In genomic region chr8:46799212-46799611, GRCm38 (mm10) we compare ENCODE assay signal across 25 mouse cellular contexts. TPM values are rescaled to one million over a fixed set of nuclear protein-coding genes. Genes with fewer than 3 reads are reported as not detected.
DNase-seq lines count a peak whose midpoint lies in the region; ATAC-seq and TF ChIP-seq lines count a peak whose summit lies in the region.
"Had no signal": no experiment of that assay in that cellular context is flagged by ENCODE, and none has a peak within 500 bp of the region (broad histone marks: within the 10 kb centered on the region; RNA-seq: fewer than 3 reads in every experiment).

No protein-coding gene starts in this region.

- ATAC-seq in CD4-positive, CD25-positive, alpha-beta regulatory T cell, adult 4 months, result peak; percentile 45
- ATAC-seq in intestine, postnatal 0 days, result peak; percentile 42; the same call in 1 of the 2 replicates
- ATAC-seq in stomach, embryonic 16.5 days (ENCODE audit: insufficient read depth, low FRiP score), result no peak
- ATAC-seq: liver, embryonic 12.5 days; liver, postnatal 0 days; midbrain, embryonic 13.5 days had no signal

- peaks cover 14% of the 10 kb centered on the region for H3K36me3 ChIP-seq in intestine, postnatal 0 days (ENCODE audit: control insufficient read depth, insufficient read depth)
- H3K36me3 ChIP-seq in stomach, embryonic 16.5 days (ENCODE audit: control insufficient read depth, insufficient read depth, low read length), result 0 out of 2 replicates have a peak, but pooled peaks cover 3% of the 10 kb centered on the region

- H3K4me3 ChIP-seq in intestine, postnatal 0 days (ENCODE audit: low read depth, low read length), result no peak overlapping the region
- H3K4me3 ChIP-seq in stomach, embryonic 16.5 days (replicated peaks; ENCODE audit: low read length), result no peak overlapping the region
- H3K4me3 ChIP-seq: erythroblast, embryonic 14.5 days; forebrain, embryonic 12.5 days; heart, adult 2 months; heart, embryonic 12.5 days; hindbrain, embryonic 15.5 days; kidney, embryonic 15.5 days; layer of hippocampus, adult 2 months; liver, embryonic 12.5 days; midbrain, embryonic 13.5 days; neural tube, embryonic 13.5 days had no signal

- H3K4me1 ChIP-seq in intestine, postnatal 0 days (replicated peaks; ENCODE audit: control insufficient read depth, insufficient read depth, low read length), result 0 out of 2 replicates have a peak, but pooled peaks cover 5% of the 10 kb centered on the region
- H3K4me1 ChIP-seq in stomach, embryonic 16.5 days (ENCODE audit: control insufficient read depth, insufficient read depth, low read length), result peaks cover 18% of the 10 kb centered on the region
- H3K4me1 ChIP-seq: forebrain, embryonic 12.5 days; hindbrain, embryonic 15.5 days; kidney, embryonic 15.5 days; midbrain, embryonic 13.5 days; neural tube, embryonic 13.5 days had no signal

- no peak for TF ChIP-seq CTCF in intestine, postnatal 0 days (IDR thresholded peaks at IDR 0.05; ENCODE audit: low read depth)

- H3K27me3 ChIP-seq in intestine, postnatal 0 days (replicated peaks; ENCODE audit: control insufficient read depth, insufficient read depth, low read length), result no peaks in the 10 kb centered on the region
- no peaks in the 10 kb centered on the region for H3K27me3 ChIP-seq in stomach, embryonic 16.5 days (ENCODE audit: control insufficient read depth, insufficient read depth, low read length)
- H3K27me3 ChIP-seq: forebrain, embryonic 12.5 days; heart, embryonic 12.5 days; hindbrain, embryonic 15.5 days; kidney, embryonic 15.5 days; liver, embryonic 12.5 days; midbrain, embryonic 13.5 days; neural tube, embryonic 13.5 days had no signal

- peak; percentile 42 for DNase-seq in induced T-regulatory cell, adult 2 months (ENCODE audit: low read depth)
- DNase-seq in layer of hippocampus, adult 11-12 months (ENCODE audit: low spot score), result no peak
- DNase-seq in thymus, adult 18-20 months, result no peak
- DNase-seq in left cerebral cortex, adult 11 months (ENCODE audit: low spot score), result no peak
- DNase-seq: cerebellum, adult 18-20 months; cerebellum, postnatal 10 days; gastrocnemius, postnatal 25 days; heart, adult 2 months; heart, postnatal 4 days; left cerebral cortex, postnatal 4 days; liver, postnatal 0 days; right cerebral cortex, postnatal 25 days; thymus, postnatal 25 days had no signal

- 52% methylated on average over 5 of the region's 5 CpGs for WGBS in intestine, postnatal 0 days
- WGBS in stomach, embryonic 16.5 days, result 87% methylated on average over 5 of the region's 5 CpGs

- no peak overlapping the region for H3K4me2 ChIP-seq in intestine, postnatal 0 days (replicated peaks; ENCODE audit: low read depth)
- H3K4me2 ChIP-seq in stomach, embryonic 16.5 days (ENCODE audit: low read depth, low read length), result no peak overlapping the region
- H3K4me2 ChIP-seq: forebrain, embryonic 12.5 days; heart, embryonic 12.5 days; hindbrain, embryonic 15.5 days; kidney, embryonic 15.5 days; liver, embryonic 12.5 days; midbrain, embryonic 13.5 days; neural tube, embryonic 13.5 days had no signal

- no peak overlapping the region for H3K9ac ChIP-seq in intestine, postnatal 0 days (ENCODE audit: low read depth, low read length)
- H3K9ac ChIP-seq in stomach, embryonic 16.5 days (ENCODE audit: low read length), result no peak overlapping the region
- H3K9ac ChIP-seq: forebrain, embryonic 12.5 days; heart, embryonic 12.5 days; hindbrain, embryonic 15.5 days; kidney, embryonic 15.5 days; liver, embryonic 12.5 days; liver, postnatal 0 days; midbrain, embryonic 13.5 days; neural tube, embryonic 13.5 days had no signal

- H3K9me3 ChIP-seq in intestine, postnatal 0 days (ENCODE audit: control insufficient read depth), result no peaks in the 10 kb centered on the region
- no peaks in the 10 kb centered on the region for H3K9me3 ChIP-seq in stomach, embryonic 16.5 days (replicated peaks; ENCODE audit: control insufficient read depth, low read length)
- H3K9me3 ChIP-seq: forebrain, embryonic 12.5 days; heart, embryonic 12.5 days; hindbrain, embryonic 15.5 days; kidney, embryonic 15.5 days; liver, embryonic 12.5 days; midbrain, embryonic 13.5 days; neural tube, embryonic 13.5 days had no signal

- H3K27ac ChIP-seq in intestine, postnatal 0 days (ENCODE audit: low read depth, low read length), result no peak overlapping the region
- peak overlapping the region; percentile 22; the same call in 1 of the 2 replicates for H3K27ac ChIP-seq in stomach, embryonic 16.5 days (ENCODE audit: low read length)
- H3K27ac ChIP-seq: forebrain, embryonic 12.5 days; heart, adult 2 months; hindbrain, embryonic 15.5 days; kidney, embryonic 15.5 days; layer of hippocampus, adult 2 months; liver, embryonic 12.5 days; midbrain, embryonic 13.5 days; neural tube, embryonic 13.5 days had no signal

RNA-seq across cellular contexts. Expression of gene Irf2, which starts 59.7 kb away (rescaled TPM):
- polyA plus RNA-seq in CD4-positive, CD25-positive, alpha-beta regulatory T cell, adult 4 months (2017; shearing (Covaris generic)), result 100 to 1,000 TPM; 244 to 267 TPM
- polyA plus RNA-seq in intestine, postnatal 0 days (2015; fragmentation: Nextera tagmentation; extraction: Ambion mirVana), result 43.3 and 46.2 TPM in 2 replicates
- polyA plus RNA-seq in stomach, embryonic 16.5 days (2015; fragmentation: Nextera tagmentation; extraction: Ambion mirVana), result 18.1 and 27.5 TPM in 2 replicates
